Mouse (Mus musculus): ENCODE data around the gene Ankrd13b.
A peak's percentile ranks its signal among the peaks of the same experiment; 100 is the strongest.

Ankrd13b gene

GRCm38 (mm10) chr11:77456866-77457265 lies 32.6 kb downstream of the Ankrd13b start:
- DNase-seq = peak; percentile 20

- DNase-seq = peak; percentile 1
These were observed 33.5 kb downstream of the Ankrd13b start for GRCm38 (mm10) chr11:77455770-77456510.

DNA sequence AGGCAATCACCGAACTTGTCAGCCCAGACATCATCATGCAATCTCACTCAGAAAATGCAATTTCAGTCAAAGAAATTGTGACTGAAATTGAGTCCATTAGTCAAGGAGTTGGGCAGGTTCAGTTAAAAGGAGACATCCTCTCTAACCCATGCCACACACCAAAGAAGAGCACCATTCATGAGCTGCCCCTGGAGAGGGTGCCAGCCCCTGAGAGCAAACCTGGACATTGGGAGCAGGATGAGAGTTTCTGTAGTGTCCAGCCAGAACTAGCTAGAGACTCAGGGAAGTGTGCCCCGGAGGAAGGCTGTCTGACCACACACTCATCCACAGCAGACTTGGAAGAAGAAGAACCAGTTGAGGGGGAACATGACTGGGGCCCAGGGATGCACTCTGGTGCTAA lies 36.1 kb downstream of the Ankrd13b start:
- no peak for DNase-seq

- no peak for DNase-seq
These were observed 37.8 kb downstream of the Ankrd13b start for GRCm38 (mm10) chr11:77451670-77452069.

DNA sequence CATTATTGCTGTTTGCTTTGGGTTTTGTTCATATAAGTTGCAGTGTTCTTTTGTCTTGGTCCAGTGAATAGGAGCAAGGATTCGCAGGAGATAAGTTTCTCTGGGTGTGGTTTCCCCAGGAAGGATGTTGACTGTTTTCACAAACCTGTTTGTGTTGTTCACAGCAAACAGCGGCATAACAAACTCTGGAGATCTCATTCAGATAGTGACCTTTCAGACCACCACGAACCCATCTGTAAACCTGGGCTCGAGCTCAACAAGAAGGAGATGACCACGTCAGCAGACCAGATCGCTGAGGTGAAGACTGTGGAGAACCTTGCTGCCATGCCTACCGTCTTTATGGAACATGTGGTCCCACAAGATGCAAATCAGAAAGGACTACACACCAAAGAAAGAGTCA lies 40.3 kb downstream of the Ankrd13b start:
- DNase-seq = no peak

DNA sequence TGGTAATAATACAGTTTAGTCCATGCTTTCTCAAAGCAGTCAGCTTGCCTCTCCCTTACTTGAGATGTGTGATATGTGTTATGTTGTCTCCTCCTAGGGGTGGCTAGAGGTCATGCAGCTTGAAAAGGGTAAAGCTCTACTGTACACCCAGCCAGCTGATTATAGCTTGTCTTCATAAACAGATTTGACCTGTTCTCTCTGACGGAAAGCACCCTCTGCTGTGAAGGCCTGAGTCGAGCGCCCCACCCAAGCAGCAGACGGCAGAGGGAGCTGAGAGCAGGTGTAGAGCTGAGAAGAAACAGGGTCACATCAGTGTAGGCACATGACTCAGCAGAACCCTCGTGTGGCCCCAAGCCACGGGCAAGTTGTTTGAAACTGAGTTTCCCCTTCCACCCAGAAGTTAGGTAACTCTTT lies 42.8 kb downstream of the Ankrd13b start:
- peak; percentile 64 for DNase-seq

GRCm38 (mm10) chr11:77444939-77445338 lies 44.5 kb downstream of the Ankrd13b start:
- DNase-seq = peak; percentile 28

- DNase-seq = peak; percentile 45
These were observed 47.0 kb downstream of the Ankrd13b start for GRCm38 (mm10) chr11:77442186-77443170.

DNA sequence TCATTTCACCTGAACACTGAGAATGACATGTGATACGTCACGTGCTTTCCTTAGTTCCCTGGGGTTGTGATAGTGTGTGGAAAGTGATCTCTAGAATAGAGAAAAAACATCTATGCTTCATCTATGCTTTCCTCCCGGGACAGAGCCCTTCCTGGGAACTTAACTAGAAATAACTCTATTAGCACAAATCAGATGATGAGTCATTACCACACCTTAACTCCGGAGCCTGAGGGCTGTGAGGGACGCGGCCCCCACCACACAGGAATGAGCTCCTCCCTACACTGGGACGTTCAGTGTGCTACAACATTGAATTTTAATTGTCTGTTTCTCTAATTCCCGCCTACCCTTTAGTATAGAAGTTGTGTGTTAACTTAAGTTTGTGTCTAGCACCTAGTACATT lies 48.5 kb downstream of the Ankrd13b start:
- no peak for DNase-seq

GRCm38 (mm10) chr11:77440081-77440480 lies 49.4 kb downstream of the Ankrd13b start:
- DNase-seq = no peak

DNA sequence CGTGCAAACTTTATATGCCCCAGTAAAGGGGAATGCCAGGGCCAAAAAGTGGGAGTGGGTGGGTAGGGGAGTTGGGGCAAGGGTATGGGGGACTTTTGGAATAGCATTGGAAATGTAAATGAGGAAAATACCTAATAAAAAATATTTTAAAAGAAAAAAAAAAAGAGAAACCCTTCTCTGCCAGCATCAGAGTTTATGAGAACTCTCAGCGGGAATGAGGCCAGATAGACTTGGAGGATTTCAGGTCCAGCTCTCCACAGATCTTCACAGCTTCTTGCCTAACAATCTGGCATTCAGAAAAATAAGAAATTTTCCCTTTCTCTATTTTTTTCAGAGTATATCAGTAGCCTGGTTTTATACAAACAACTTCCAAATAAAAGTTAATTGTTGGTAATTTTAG lies 52.5 kb downstream of the Ankrd13b start:
- no peak for DNase-seq

DNA sequence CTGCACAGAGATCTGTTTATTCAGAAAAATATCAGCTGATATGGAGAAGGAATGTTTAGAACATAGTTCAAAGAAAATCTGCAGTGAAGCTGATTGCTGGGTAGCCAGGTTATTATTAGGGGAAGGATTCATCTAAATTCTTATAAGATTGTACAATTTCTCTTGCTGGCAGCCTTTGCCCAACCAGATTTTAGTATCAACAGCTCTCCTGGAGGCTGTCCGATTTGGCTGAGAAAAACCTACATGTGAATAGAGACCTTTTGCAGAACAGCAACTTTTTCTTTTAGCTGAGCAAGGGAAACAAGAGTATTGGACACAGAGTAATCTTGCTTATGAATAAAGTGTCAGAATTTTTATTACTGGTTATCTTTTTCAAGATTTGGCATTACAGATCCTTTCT lies 61.0 kb downstream of the Ankrd13b start:
- DNase-seq = no peak

GRCm38 (mm10) chr11:77423175-77423859 lies 66.2 kb downstream of the Ankrd13b start:
- no peak for DNase-seq
